Mouse (Mus musculus) kidney, adult 2 months (tissue): Measurements from ENCODE around the gene Gfod1. TPM values are rescaled to one million over a fixed set of nuclear protein-coding genes. Genes with fewer than 3 reads are reported as not detected.

Experiments used
- DNase-seq: peaks from one replicate; pipeline ENCODE4 v3.0.0; 2021
- H3K27ac ChIP-seq: fragments of 200-500 bp; 2 replicates; pipeline ENCODE4 v1.5.1; 2012; ENCODE audit warnings: low read depth, low read length, control low read depth, inconsistent platforms; ENCODE audit not compliant: insufficient read depth
- H3K27me3 ChIP-seq: fragments of 200-500 bp; replicated peaks from 2 replicates; pipeline ENCODE4 v1.6.1; 2012; ENCODE audit warnings: mild to moderate bottlenecking, moderate library complexity, low read length, inconsistent platforms; ENCODE audit not compliant: control insufficient read depth, insufficient read depth
- H3K36me3 ChIP-seq: fragments of 200-500 bp; 2 replicates; pipeline ENCODE4 v1.6.1; 2012; ENCODE audit warnings: mild to moderate bottlenecking, moderate library complexity, low read length, inconsistent platforms; ENCODE audit not compliant: control insufficient read depth, insufficient read depth
- H3K4me1 ChIP-seq: fragments of 200-500 bp; 2 replicates; pipeline ENCODE4 v1.6.1; 2011; ENCODE audit warnings: low read length; ENCODE audit not compliant: control insufficient read depth, insufficient read depth
- H3K4me3 ChIP-seq: fragments of 200-500 bp; 2 replicates; pipeline ENCODE4 v1.5.1; 2011; ENCODE audit warnings: mild to moderate bottlenecking, low read depth, low read length, control low read depth; ENCODE audit not compliant: insufficient read depth
- CTCF ChIP-seq: fragments of 200-500 bp; conservative IDR thresholded peaks from 2 replicates; pipeline ENCODE4 v1.5.1; 2011; ENCODE audit warnings: low read depth, mild to moderate bottlenecking, control low read depth, low read length, moderate library complexity, mixed read lengths; ENCODE audit not compliant: insufficient read depth, insufficient read length
- POLR2A ChIP-seq: fragments of 200-500 bp; IDR thresholded peaks from one replicate; pipeline ENCODE4 v1.6.1; 2011; ENCODE audit warnings: low read depth, low read length, control low read depth
- WGBS: fragments of 180-500 bp; shearing (Covaris S2); methylation state at CpG from one replicate; pipeline ENCODE4 v1.1.7; 2018; 5-methylcytosine and 5-hydroxymethylcytosine counted together
- polyA plus RNA-seq: library from polyadenylated mRNA; depleted of rRNA; stranded (reverse); fragments of >200 nt; gene quantifications from 2 replicates; pipeline ENCODE4 v1.2.3, GENCODE M21; 2012

The Gfod1 gene
- polyA plus RNA-seq, 1 experiment = 2.0 TPM

DNA sequence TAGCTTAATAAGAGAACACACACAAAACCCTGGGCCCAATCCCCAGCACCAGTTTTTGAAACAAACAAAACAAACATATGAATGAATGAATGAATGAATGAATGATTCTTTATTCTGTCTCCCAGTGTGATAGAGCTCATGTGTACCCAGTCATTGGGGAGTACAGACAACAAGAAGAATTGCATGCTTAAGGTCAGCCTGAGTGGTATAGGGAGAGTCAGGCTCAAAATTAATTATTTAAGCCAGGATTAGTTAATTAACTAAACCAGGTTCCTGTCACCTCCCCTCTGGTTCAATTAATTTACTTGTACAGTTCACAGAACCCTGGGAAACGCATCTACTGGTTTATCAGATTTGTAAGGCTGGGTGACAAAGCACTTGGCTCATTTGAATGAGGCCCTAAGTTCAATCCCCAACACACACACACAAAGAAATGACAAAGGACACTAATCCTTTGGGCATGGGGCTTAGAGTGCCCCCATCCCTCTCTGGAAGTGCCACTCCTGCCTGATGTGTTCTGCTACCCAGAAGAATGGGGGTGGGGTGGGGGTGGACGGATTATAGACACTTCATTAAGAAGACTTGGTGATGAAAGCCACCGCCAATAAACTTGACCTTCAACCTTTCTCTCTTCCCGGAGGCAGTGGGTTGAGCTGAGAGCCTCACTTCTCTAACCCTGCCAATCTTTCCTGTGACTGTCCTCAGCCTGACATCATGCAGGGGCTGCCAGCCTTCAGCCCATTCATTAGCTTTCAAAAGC lies 34.3 kb downstream of the Gfod1 start:
- no peak for DNase-seq
- no peaks in the 10 kb centered on the region for H3K36me3 ChIP-seq
- no peak overlapping the region for H3K27ac ChIP-seq
- no peak overlapping the region for H3K4me3 ChIP-seq
- H3K27me3 ChIP-seq = no peaks in the 10 kb centered on the region
- WGBS = 46% methylated on average over 4 of the region's 4 CpGs
- H3K4me1 ChIP-seq = 0 out of 2 replicates have a peak, but pooled peaks cover 6% of the 10 kb centered on the region
- TF ChIP-seq POLR2A (no peak), CTCF (no peak)

- TF ChIP-seq POLR2A (no peak), CTCF (no peak)
- Histone ChIP-seq H3K36me3 (no peaks in the 10 kb centered on the region), H3K4me1 (0 out of 2 replicates have a peak, but pooled peaks cover 6% of the 10 kb centered on the region), H3K4me3 (no peak overlapping the region), H3K27ac (no peak overlapping the region), H3K27me3 (no peaks in the 10 kb centered on the region)
- WGBS = 63% methylated on average over 12 of the region's 12 CpGs
- no peak for DNase-seq
Observed at GRCm38 (mm10) chr13:43268539-43269327, 35.2 kb downstream of the Gfod1 start.

GRCm38 (mm10) chr13:43267902-43268301 lies 36.1 kb downstream of the Gfod1 start:
- Histone ChIP-seq H3K36me3 (no peaks in the 10 kb centered on the region), H3K27ac (no peak overlapping the region), H3K4me3 (no peak overlapping the region), H3K27me3 (no peaks in the 10 kb centered on the region), H3K4me1 (0 out of 2 replicates have a peak, but pooled peaks cover 6% of the 10 kb centered on the region)
- 91% methylated on average over 2 of the region's 2 CpGs for WGBS
- no peak for TF ChIP-seq POLR2A
- TF ChIP-seq CTCF = no peak
- DNase-seq = no peak

DNA sequence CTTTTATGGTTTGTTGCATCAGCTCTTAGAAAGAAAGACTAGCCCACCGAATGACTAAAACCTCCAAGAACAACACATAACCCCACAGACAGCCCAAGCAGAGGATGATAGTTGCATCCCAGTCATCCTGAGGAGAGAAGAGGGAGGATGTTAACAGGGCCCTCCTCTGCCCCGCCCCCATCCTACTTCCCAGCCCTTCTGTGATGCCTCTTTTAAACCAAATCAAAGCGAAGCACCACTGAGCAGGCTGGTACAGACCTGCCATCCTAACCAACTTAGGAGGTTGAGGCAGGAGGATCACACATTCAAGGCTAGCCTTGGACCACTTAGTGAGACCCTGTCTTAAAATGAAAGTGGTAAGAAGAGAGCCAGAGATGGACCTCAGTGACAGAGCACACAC lies 36.8 kb downstream of the Gfod1 start:
- 0 out of 2 replicates have a peak, but pooled peaks cover 4% of the 10 kb centered on the region for H3K4me1 ChIP-seq
- H3K27me3 ChIP-seq = no peaks in the 10 kb centered on the region
- TF ChIP-seq POLR2A (no peak), CTCF (no peak)
- no peak overlapping the region for H3K27ac ChIP-seq
- no peak overlapping the region for H3K4me3 ChIP-seq
- 97% methylated on average over 3 of the region's 3 CpGs for WGBS
- H3K36me3 ChIP-seq = no peaks in the 10 kb centered on the region
- no peak for DNase-seq

DNA sequence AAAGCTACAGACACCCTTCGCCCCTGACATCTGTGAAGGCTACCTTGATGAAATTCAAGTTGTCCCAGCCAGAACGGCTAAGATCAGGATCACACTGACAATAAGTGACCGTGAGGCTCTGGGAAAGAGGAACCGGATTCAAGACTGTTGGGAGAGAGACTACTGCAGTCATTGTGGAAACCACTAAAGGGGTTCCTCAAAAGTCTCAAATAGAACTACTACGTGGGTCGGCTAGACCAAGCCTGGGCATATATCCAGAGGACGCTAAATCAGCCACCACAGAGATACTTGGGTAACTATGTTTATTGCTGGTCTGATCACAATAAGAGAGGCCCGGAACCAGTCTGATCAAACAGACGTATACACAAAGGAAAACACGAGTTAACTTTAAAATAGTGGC lies 37.6 kb downstream of the Gfod1 start:
- Histone ChIP-seq H3K27me3 (no peaks in the 10 kb centered on the region), H3K27ac (no peak overlapping the region), H3K36me3 (no peaks in the 10 kb centered on the region), H3K4me1 (peaks cover 6% of the 10 kb centered on the region; the same call in 1 of the 2 replicates), H3K4me3 (no peak overlapping the region)
- DNase-seq = no peak
- WGBS = 92% methylated on average over 10 of the region's 10 CpGs
- TF ChIP-seq CTCF (no peak), POLR2A (no peak)

DNA sequence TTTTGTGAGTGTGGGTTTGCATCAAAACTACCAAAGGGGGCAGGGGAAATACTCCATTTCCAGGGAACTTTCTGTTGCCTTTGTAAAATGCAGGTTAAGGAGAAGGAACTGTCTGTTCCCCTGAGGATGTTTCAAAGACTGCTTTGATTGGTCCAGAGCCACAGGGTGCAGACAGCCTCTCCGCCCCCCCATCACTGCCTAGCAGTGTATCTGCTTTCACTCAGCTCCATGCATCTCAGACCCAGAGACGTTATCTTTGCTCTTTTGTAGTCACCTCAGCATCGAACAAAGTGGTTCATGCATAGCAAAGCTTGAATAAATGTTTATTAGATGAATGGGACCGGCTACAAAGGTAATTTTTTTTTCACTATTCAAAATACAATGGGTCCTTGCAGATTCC lies 38.9 kb downstream of the Gfod1 start:
- Histone ChIP-seq H3K4me1 (peaks cover 6% of the 10 kb centered on the region; the same call in 1 of the 2 replicates), H3K27me3 (no peaks in the 10 kb centered on the region)
- WGBS = 64% methylated on average over 4 of the region's 4 CpGs

DNA sequence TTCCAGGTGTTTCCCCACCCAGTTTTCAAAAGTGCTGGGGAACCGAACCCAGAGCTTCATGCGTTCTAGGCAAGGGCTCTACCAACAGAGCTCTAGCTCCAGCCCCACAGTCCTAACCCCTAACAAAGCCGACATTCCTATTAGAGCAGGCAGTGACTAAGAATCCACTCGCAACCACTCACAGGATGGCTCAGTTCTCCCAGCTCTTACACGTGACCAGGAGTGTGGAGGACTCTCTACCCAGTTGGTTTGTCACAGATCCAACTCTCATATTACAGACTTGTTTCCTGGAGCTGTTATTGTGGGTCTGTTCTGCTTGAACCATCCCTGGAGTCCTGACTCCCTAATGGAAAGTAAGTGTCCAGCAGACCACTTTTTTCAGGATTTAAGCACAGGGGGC lies 40.3 kb downstream of the Gfod1 start:
- Histone ChIP-seq H3K4me3 (no peak overlapping the region), H3K36me3 (no peaks in the 10 kb centered on the region), H3K27me3 (no peaks in the 10 kb centered on the region), H3K4me1 (peaks cover 3% of the 10 kb centered on the region; the same call in 1 of the 2 replicates), H3K27ac (no peak overlapping the region)
- DNase-seq = no peak
- no peak for TF ChIP-seq POLR2A
- no peak for TF ChIP-seq CTCF
- WGBS = 82% methylated on average over 5 of the region's 5 CpGs

More for the DNA sequence above, 38.9 kb downstream of the Gfod1 start:
- H3K36me3 ChIP-seq = no peaks in the 10 kb centered on the region
- H3K27ac ChIP-seq = no peak overlapping the region
- TF ChIP-seq POLR2A (no peak), CTCF (no peak)
- DNase-seq = no peak
- H3K4me3 ChIP-seq = no peak overlapping the region
